Mouse (Mus musculus): ENCODE results near the gene Taar3.

DNA sequence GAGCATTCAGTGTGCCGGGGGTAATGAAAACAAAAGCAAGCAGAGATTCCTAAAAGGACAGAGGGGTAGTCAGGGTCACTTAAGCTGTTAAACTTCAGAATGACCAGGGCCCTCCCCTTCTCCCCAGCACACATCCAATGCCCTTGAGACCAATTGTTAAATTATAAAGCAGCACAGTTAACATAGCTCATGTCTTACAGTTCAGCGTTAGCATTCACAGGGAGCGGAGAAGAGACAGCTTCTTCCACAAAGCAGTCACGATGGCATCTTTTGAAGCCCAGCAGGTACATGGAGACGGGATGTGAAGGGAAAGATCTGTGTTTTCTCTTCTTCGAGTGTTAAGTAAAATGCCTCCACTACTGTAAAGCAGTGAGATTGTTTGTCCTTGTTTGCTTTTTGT is 11.0 kb upstream of the Taar3 start, which contains the start of gene Taar2:
- TF ChIP-seq GATA1 (IDR thresholded peaks at IDR 0.05; ENCODE audit: borderline replicate concordance, low read length) (no peak), FLI1 (IDR thresholded peaks at IDR 0.05; ENCODE audit: low read length) (no peak)

All from megakaryocyte, embryonic 14.5 days (primary cell).